Mouse (Mus musculus) heart, embryonic 13.5 days (tissue): ENCODE data around the gene Psat1. TPM values are rescaled to one million over a fixed set of nuclear protein-coding genes. Genes with fewer than 3 reads are reported as not detected.

ENCODE experiments used
- ATAC-seq: fragments of 200-750 bp; cut with Nextera tagmentation; 2 replicates; pipeline ENCODE4 v1.8.0; 2017; ENCODE audit warnings: moderate TSS enrichment; ENCODE audit not compliant: insufficient number of reproducible peaks, low FRiP score, low TSS enrichment; ENCODE audit errors: extremely low read depth
- H3K27ac ChIP-seq: fragments of 300-500 bp; sonication (generic); replicated peaks from 2 replicates; pipeline ENCODE4 v1.5.1; 2015; ENCODE audit warnings: moderate library complexity, mild to moderate bottlenecking, inconsistent platforms
- H3K27me3 ChIP-seq: fragments of 300-500 bp; sonication (generic); replicated peaks from 2 replicates; pipeline ENCODE4 v1.6.1; 2015; ENCODE audit warnings: mild to moderate bottlenecking, inconsistent platforms
- H3K36me3 ChIP-seq: fragments of 300-500 bp; sonication (generic); 2 replicates; pipeline ENCODE4 v1.6.1; 2015; ENCODE audit warnings: mild to moderate bottlenecking, inconsistent platforms
- H3K4me1 ChIP-seq: fragments of 300-500 bp; sonication (generic); 2 replicates; pipeline ENCODE4 v1.6.1; 2015; ENCODE audit warnings: inconsistent platforms
- H3K4me2 ChIP-seq: fragments of 300-500 bp; sonication (generic); 2 replicates; pipeline ENCODE4 v1.6.1; 2015; ENCODE audit warnings: inconsistent platforms, mild to moderate bottlenecking, moderate library complexity
- H3K4me3 ChIP-seq: fragments of 300-500 bp; sonication (generic); 2 replicates; pipeline ENCODE4 v1.5.1; 2015; ENCODE audit warnings: moderate library complexity, mild to moderate bottlenecking, inconsistent platforms
- H3K9ac ChIP-seq: fragments of 300-500 bp; sonication (generic); 2 replicates; pipeline ENCODE4 v1.6.1; 2015; ENCODE audit warnings: inconsistent platforms, mild to moderate bottlenecking, moderate library complexity
- H3K9me3 ChIP-seq: fragments of 300-500 bp; sonication (generic); 2 replicates; pipeline ENCODE4 v1.6.1; 2016; ENCODE audit warnings: inconsistent platforms
- WGBS: fragments of 180-500 bp; shearing (Covaris S2); methylation state at CpG from one replicate; pipeline ENCODE4 v1.1.7; 2015; ENCODE audit warnings: mixed read lengths; 5-methylcytosine and 5-hydroxymethylcytosine counted together
- polyA plus RNA-seq: library from polyadenylated mRNA; unstranded; fragments of >200 nt; fragmentation: Nextera tagmentation; extraction: Ambion mirVana; gene quantifications from 2 replicates; pipeline ENCODE4 v1.2.1, GENCODE M21; 2015

Psat1 gene
- polyA plus RNA-seq, 1 experiment from 2014 or later = 60.4 TPM

GRCm38 (mm10) chr19:15924181-15924865, 22.8 kb downstream of the Psat1 start:
- H3K36me3 ChIP-seq = peaks cover 13% of the 10 kb centered on the region
- ATAC-seq = 0 out of 2 replicates have a peak, but pooled peaks have one; percentile 20
- H3K4me3 ChIP-seq = peak overlapping the region; percentile 75
- H3K9ac ChIP-seq = peak overlapping the region; percentile 86
- H3K27me3 ChIP-seq = no peaks in the 10 kb centered on the region
- peak overlapping the region; percentile 99 for H3K4me2 ChIP-seq
- no peaks in the 10 kb centered on the region for H3K9me3 ChIP-seq
- H3K4me1 ChIP-seq = peaks cover 29% of the 10 kb centered on the region
- peak overlapping the region; percentile 93 for H3K27ac ChIP-seq
- under 1% methylated on average over 46 of the region's 46 CpGs for WGBS

DNA sequence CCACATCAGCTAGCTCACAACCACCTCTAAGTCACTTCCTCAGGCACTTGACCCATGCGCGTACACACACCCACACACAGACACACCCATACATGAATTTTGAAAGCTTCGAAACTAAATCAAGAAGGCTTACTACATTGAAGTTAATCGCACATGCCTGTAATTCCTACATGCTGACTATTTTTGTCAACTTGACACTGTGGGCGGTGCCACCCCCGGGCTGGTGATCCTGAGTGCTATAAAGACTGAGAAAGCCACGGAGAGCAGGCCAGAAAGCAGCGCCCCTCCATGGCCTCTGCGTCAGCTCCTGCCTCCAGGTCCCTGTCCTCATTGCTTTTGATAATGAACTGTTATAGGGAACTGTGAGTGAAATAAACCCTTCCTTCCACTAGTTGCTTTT, 23.7 kb downstream of the Psat1 start:
- H3K4me3 ChIP-seq = peak overlapping the region; percentile 75
- H3K9me3 ChIP-seq = no peaks in the 10 kb centered on the region
- peak overlapping the region; percentile 99 for H3K4me2 ChIP-seq
- peaks cover 29% of the 10 kb centered on the region for H3K4me1 ChIP-seq
- 15% methylated on average over 9 of the region's 9 CpGs for WGBS
- H3K36me3 ChIP-seq = peaks cover 21% of the 10 kb centered on the region
- H3K27ac ChIP-seq = peak overlapping the region; percentile 93
- no peak for ATAC-seq
- H3K27me3 ChIP-seq = no peaks in the 10 kb centered on the region
- H3K9ac ChIP-seq = peak overlapping the region; percentile 86

DNA sequence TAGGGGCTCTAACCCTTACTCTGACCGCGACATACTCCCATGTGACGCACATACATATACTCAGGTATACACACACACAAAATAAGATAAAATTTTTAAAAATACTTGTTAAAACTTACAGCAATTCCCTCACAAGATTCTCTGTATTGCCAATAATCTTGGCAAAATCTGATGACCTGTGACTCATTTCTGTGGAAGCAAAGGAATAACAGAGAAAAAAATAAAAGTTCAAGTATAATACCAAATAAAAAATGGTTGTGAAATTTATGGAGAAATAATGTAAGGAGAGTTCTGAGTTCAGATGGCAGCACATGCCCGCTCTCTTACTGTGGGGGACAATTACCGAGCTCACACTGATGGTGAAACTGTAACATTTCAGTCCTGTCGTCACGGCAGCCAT, 27.8 kb downstream of the Psat1 start:
- 87% methylated on average over 7 of the region's 7 CpGs for WGBS

GRCm38 (mm10) chr19:15918111-15918510, 29.0 kb downstream of the Psat1 start:
- Histone ChIP-seq H3K4me3 (no peak overlapping the region), H3K27me3 (no peaks in the 10 kb centered on the region), H3K9me3 (no peaks in the 10 kb centered on the region), H3K27ac (no peak overlapping the region), H3K9ac (no peak overlapping the region), H3K36me3 (peaks cover 67% of the 10 kb centered on the region), H3K4me2 (no peak overlapping the region), H3K4me1 (peaks cover 3% of the 10 kb centered on the region)
- ATAC-seq = no peak
- WGBS = 90% methylated on average over 7 of the region's 7 CpGs

More for the DNA sequence above, 27.8 kb downstream of the Psat1 start:
- H3K9me3 ChIP-seq = no peaks in the 10 kb centered on the region
- H3K4me3 ChIP-seq = no peak overlapping the region
- no peaks in the 10 kb centered on the region for H3K27me3 ChIP-seq
- no peak for ATAC-seq
- no peak overlapping the region for H3K4me2 ChIP-seq
- no peak overlapping the region for H3K9ac ChIP-seq
- no peak overlapping the region for H3K27ac ChIP-seq
- peaks cover 55% of the 10 kb centered on the region for H3K36me3 ChIP-seq
- peaks cover 14% of the 10 kb centered on the region for H3K4me1 ChIP-seq

DNA sequence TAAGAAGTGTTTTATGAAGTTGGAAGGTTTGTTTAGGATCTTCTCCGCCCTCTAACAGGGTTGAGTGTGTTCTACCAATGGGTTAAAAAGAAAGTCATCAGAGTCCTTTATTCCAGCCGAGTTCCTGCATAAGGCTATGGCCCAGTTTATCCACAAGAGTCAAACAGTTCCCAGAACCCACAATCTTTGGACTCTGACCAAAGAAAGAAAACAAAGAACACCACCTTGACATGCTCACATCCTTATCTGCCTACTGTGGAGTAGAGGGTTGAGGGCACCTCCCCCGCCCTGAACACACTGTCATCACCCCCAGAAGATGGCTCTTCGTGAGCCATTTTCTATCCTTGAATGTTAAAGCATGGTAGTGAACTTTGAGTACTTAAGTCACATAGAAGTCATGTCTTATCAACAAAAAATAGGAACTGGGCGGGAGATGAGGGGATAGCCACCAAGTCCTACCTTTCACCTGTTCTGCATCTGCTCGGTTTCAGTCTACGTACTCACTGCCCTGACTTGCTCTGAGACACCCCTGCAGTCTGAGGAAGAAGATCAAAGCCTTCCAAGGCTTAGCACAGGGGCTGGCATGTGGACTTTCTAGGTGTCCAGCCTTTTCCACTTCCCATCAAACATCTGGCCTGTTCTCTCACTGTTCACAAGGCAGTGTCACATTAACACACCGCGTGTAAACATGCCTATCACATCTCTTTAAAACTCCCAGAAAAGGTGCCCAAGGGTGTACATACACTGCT, 33.7 kb downstream of the Psat1 start:
- Histone ChIP-seq H3K9me3 (no peaks in the 10 kb centered on the region), H3K4me3 (no peak overlapping the region), H3K27me3 (no peaks in the 10 kb centered on the region), H3K27ac (no peak overlapping the region), H3K4me2 (no peak overlapping the region), H3K9ac (no peak overlapping the region), H3K4me1 (peaks cover 16% of the 10 kb centered on the region), H3K36me3 (peaks cover 80% of the 10 kb centered on the region)
- ATAC-seq = no peak
- WGBS = 82% methylated on average over 9 of the region's 9 CpGs

GRCm38 (mm10) chr19:15911441-15911840, 35.7 kb downstream of the Psat1 start:
- no peak overlapping the region for H3K4me2 ChIP-seq
- no peaks in the 10 kb centered on the region for H3K27me3 ChIP-seq
- no peak overlapping the region for H3K4me3 ChIP-seq
- no peak overlapping the region for H3K9ac ChIP-seq
- 93% methylated on average over 5 of the region's 5 CpGs for WGBS
- peaks cover 16% of the 10 kb centered on the region for H3K4me1 ChIP-seq
- no peak for ATAC-seq
- peaks cover 80% of the 10 kb centered on the region for H3K36me3 ChIP-seq
- H3K27ac ChIP-seq = no peak overlapping the region
- no peaks in the 10 kb centered on the region for H3K9me3 ChIP-seq

GRCm38 (mm10) chr19:15910987-15911386, 36.1 kb downstream of the Psat1 start:
- no peak for ATAC-seq
- no peak overlapping the region for H3K9ac ChIP-seq
- no peak overlapping the region for H3K4me2 ChIP-seq
- H3K36me3 ChIP-seq = peaks cover 80% of the 10 kb centered on the region
- H3K4me3 ChIP-seq = no peak overlapping the region
- H3K9me3 ChIP-seq = no peaks in the 10 kb centered on the region
- H3K27ac ChIP-seq = 0 out of 2 replicates have a peak overlapping the region, but pooled peaks have one; percentile 4
- 44% methylated on average over 3 of the region's 3 CpGs for WGBS
- no peaks in the 10 kb centered on the region for H3K27me3 ChIP-seq
- H3K4me1 ChIP-seq = peaks cover 16% of the 10 kb centered on the region

GRCm38 (mm10) chr19:15910488-15910887, 36.6 kb downstream of the Psat1 start:
- Histone ChIP-seq H3K4me2 (no peak overlapping the region), H3K4me3 (no peak overlapping the region), H3K9me3 (no peaks in the 10 kb centered on the region), H3K36me3 (peaks cover 84% of the 10 kb centered on the region), H3K9ac (no peak overlapping the region), H3K27ac (no peak overlapping the region), H3K4me1 (peaks cover 16% of the 10 kb centered on the region), H3K27me3 (no peaks in the 10 kb centered on the region)
- 52% methylated on average over 1 of the region's 1 CpGs for WGBS
- ATAC-seq = no peak; the same call in 1 of the 2 replicates

- WGBS = 85% methylated on average over 5 of the region's 5 CpGs
- Histone ChIP-seq H3K4me3 (no peak overlapping the region), H3K9me3 (no peaks in the 10 kb centered on the region), H3K27ac (no peak overlapping the region), H3K36me3 (peaks cover 71% of the 10 kb centered on the region), H3K4me2 (no peak overlapping the region), H3K9ac (no peak overlapping the region), H3K27me3 (no peaks in the 10 kb centered on the region), H3K4me1 (peaks cover 16% of the 10 kb centered on the region)
- ATAC-seq = no peak
These were observed 39.1 kb downstream of the Psat1 start for GRCm38 (mm10) chr19:15908016-15908415.

DNA sequence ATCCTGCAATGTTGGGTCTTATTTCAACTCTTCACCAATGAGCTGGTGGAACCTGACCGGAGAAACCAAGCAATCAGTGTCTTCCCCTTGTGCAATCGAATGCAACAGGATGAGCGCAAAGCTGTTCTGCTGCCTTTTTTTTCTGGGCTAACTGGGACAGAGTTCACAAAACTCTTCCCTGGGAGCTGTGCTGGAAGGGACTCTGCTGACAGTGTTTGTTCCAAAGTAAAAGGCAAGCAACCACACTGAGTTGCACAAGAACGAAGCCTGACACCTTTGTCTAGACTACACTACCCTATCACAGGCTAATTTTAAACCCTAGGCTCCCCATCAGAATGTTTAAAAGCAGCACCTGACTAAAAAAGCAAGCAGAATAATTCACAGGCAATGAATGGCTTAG, 42.4 kb downstream of the Psat1 start:
- Histone ChIP-seq H3K27me3 (no peaks in the 10 kb centered on the region), H3K4me3 (no peak overlapping the region), H3K36me3 (peaks cover 51% of the 10 kb centered on the region), H3K4me2 (no peak overlapping the region), H3K9me3 (no peaks in the 10 kb centered on the region), H3K9ac (no peak overlapping the region), H3K4me1 (no peaks in the 10 kb centered on the region), H3K27ac (no peak overlapping the region)
- ATAC-seq = no peak
- 86% methylated on average over 4 of the region's 4 CpGs for WGBS

- Histone ChIP-seq H3K4me3 (no peak overlapping the region), H3K9ac (no peak overlapping the region), H3K27ac (no peak overlapping the region), H3K9me3 (no peaks in the 10 kb centered on the region), H3K36me3 (peaks cover 41% of the 10 kb centered on the region), H3K27me3 (no peaks in the 10 kb centered on the region), H3K4me2 (no peak overlapping the region), H3K4me1 (no peaks in the 10 kb centered on the region)
- ATAC-seq = no peak
- WGBS = 65% methylated on average over 20 of the region's 20 CpGs
These were observed 43.3 kb downstream of the Psat1 start for GRCm38 (mm10) chr19:15903508-15904480.
